ENCODE assay signal across 10 mouse cellular contexts in genomic region chr12:84468701-84469100, GRCm38 (mm10). TPM values are rescaled to one million over a fixed set of nuclear protein-coding genes. Genes with fewer than 3 reads are reported as not detected.
A peak's percentile ranks its signal among the peaks of the same experiment; 100 is the strongest.
DNase-seq lines count a peak whose midpoint lies in the region; ATAC-seq and TF ChIP-seq lines count a peak whose summit lies in the region.
"Had no signal": no experiment of that assay in that cellular context is flagged by ENCODE, and none has a peak within 500 bp of the region (broad histone marks: within the 10 kb centered on the region; RNA-seq: fewer than 3 reads in every experiment).

No protein-coding gene starts in this region.

- H3K4me3 ChIP-seq in forebrain, postnatal 0 days (ENCODE audit: low read depth, low read length): no peak overlapping the region
- H3K4me3 ChIP-seq in forebrain, embryonic 15.5 days: no peak overlapping the region
- no peak overlapping the region for H3K4me3 ChIP-seq in liver, postnatal 0 days (ENCODE audit: low read depth, low read length)
- no peak overlapping the region for H3K4me3 ChIP-seq in liver, embryonic 11.5 days (ENCODE audit: low read depth, low read length)
- no peak overlapping the region for H3K4me3 ChIP-seq in intestine, embryonic 16.5 days (ENCODE audit: low read length)
- H3K4me3 ChIP-seq: heart, embryonic 13.5 days; megakaryocyte, embryonic 14.5 days had no signal

- ATAC-seq in forebrain, postnatal 0 days: no peak
- no peak for ATAC-seq in forebrain, embryonic 15.5 days (replicated peaks)
- no peak for ATAC-seq in liver, postnatal 0 days
- no peak for ATAC-seq in liver, embryonic 11.5 days (replicated peaks; ENCODE audit: low FRiP score)
- ATAC-seq in activated CD4-positive, CD25-positive, alpha-beta regulatory T cell, adult 4 months: no peak
- ATAC-seq in intestine, embryonic 16.5 days: no peak

- DNase-seq in forebrain, postnatal 0 days: peak; percentile 74
- DNase-seq in liver, postnatal 0 days: no peak
- no peak for DNase-seq in liver, embryonic 11.5 days (ENCODE audit: low spot score)
- DNase-seq in c-Kit-positive CD71-positive TER-119-positive erythroid progenitor cells, embryonic 14.5 days (ENCODE audit: low spot score): peak; percentile 63
- DNase-seq in retina, embryonic 14.5 days (ENCODE audit: low spot score): peak; percentile 92

- 2% methylated on average over 1 of the region's 1 CpGs for WGBS in forebrain, postnatal 0 days
- WGBS in forebrain, embryonic 15.5 days: 0% methylated on average over 1 of the region's 1 CpGs
- WGBS in liver, postnatal 0 days (ENCODE audit: insufficient replicate concordance): 3% methylated on average over 1 of the region's 1 CpGs
- WGBS in liver, embryonic 11.5 days: 0% methylated on average over 1 of the region's 1 CpGs
- WGBS in intestine, embryonic 16.5 days: 0% methylated on average over 1 of the region's 1 CpGs

- TF ChIP-seq CTCF in forebrain, postnatal 0 days (IDR thresholded peaks at IDR 0.05; ENCODE audit: low read depth): peak; percentile 77
- peak; percentile 78 for TF ChIP-seq CTCF in liver, postnatal 0 days (IDR thresholded peaks at IDR 0.05; ENCODE audit: low read depth)

- no peak overlapping the region for H3K27ac ChIP-seq in forebrain, postnatal 0 days (ENCODE audit: low read depth, low read length)
- H3K27ac ChIP-seq in forebrain, embryonic 15.5 days (replicated peaks): no peak overlapping the region
- no peak overlapping the region for H3K27ac ChIP-seq in liver, postnatal 0 days (ENCODE audit: low read depth)
- H3K27ac ChIP-seq in liver, embryonic 11.5 days (ENCODE audit: low read depth, low read length): no peak overlapping the region
- H3K27ac ChIP-seq in intestine, embryonic 16.5 days (ENCODE audit: low read length): no peak overlapping the region
- H3K27ac ChIP-seq: heart, embryonic 13.5 days had no signal

- H3K9me3 ChIP-seq in forebrain, postnatal 0 days (ENCODE audit: low read length): no peaks in the 10 kb centered on the region
- no peaks in the 10 kb centered on the region for H3K9me3 ChIP-seq in forebrain, embryonic 15.5 days
- H3K9me3 ChIP-seq in liver, postnatal 0 days (ENCODE audit: low read length): no peaks in the 10 kb centered on the region
- no peaks in the 10 kb centered on the region for H3K9me3 ChIP-seq in liver, embryonic 11.5 days (ENCODE audit: control insufficient read depth, low read length)
- H3K9me3 ChIP-seq in intestine, embryonic 16.5 days (ENCODE audit: control insufficient read depth, low read length): no peaks in the 10 kb centered on the region
- H3K9me3 ChIP-seq: heart, embryonic 13.5 days; megakaryocyte, embryonic 14.5 days had no signal

- H3K27me3 ChIP-seq in forebrain, postnatal 0 days (ENCODE audit: insufficient read depth, low read length): no peaks in the 10 kb centered on the region
- H3K27me3 ChIP-seq in forebrain, embryonic 15.5 days: no peaks in the 10 kb centered on the region
- H3K27me3 ChIP-seq in liver, postnatal 0 days (ENCODE audit: insufficient read depth, low read length): no peaks in the 10 kb centered on the region
- H3K27me3 ChIP-seq in liver, embryonic 11.5 days (replicated peaks; ENCODE audit: control insufficient read depth, insufficient read depth, low read length): no peaks in the 10 kb centered on the region
- H3K27me3 ChIP-seq in intestine, embryonic 16.5 days (replicated peaks; ENCODE audit: control insufficient read depth, insufficient read depth, low read length): no peaks in the 10 kb centered on the region
- H3K27me3 ChIP-seq: heart, embryonic 13.5 days; megakaryocyte, embryonic 14.5 days had no signal

- no peak overlapping the region for H3K4me2 ChIP-seq in forebrain, postnatal 0 days (ENCODE audit: low read depth)
- H3K4me2 ChIP-seq in forebrain, embryonic 15.5 days (replicated peaks): no peak overlapping the region
- H3K4me2 ChIP-seq in liver, postnatal 0 days (ENCODE audit: low read depth, low read length): no peak overlapping the region
- H3K4me2 ChIP-seq in liver, embryonic 11.5 days: no peak overlapping the region
- H3K4me2 ChIP-seq in intestine, embryonic 16.5 days (ENCODE audit: low read depth, low read length): no peak overlapping the region
- H3K4me2 ChIP-seq: heart, embryonic 13.5 days had no signal

- TF ChIP-seq EP300 in liver, postnatal 0 days (IDR thresholded peaks at IDR 0.05; ENCODE audit: low read depth): no peak

- H3K9ac ChIP-seq in forebrain, postnatal 0 days: no peak overlapping the region
- no peak overlapping the region for H3K9ac ChIP-seq in forebrain, embryonic 15.5 days (replicated peaks)
- no peak overlapping the region for H3K9ac ChIP-seq in liver, postnatal 0 days (replicated peaks)
- no peak overlapping the region for H3K9ac ChIP-seq in liver, embryonic 11.5 days (ENCODE audit: low read depth, low read length)
- H3K9ac ChIP-seq in intestine, embryonic 16.5 days (ENCODE audit: low read depth, low read length): no peak overlapping the region
- H3K9ac ChIP-seq: heart, embryonic 13.5 days had no signal

- H3K36me3 ChIP-seq in forebrain, postnatal 0 days (ENCODE audit: insufficient read depth): peaks cover 12% of the 10 kb centered on the region
- H3K36me3 ChIP-seq in forebrain, embryonic 15.5 days: peaks cover 11% of the 10 kb centered on the region
- peaks cover 26% of the 10 kb centered on the region for H3K36me3 ChIP-seq in liver, postnatal 0 days (replicated peaks; ENCODE audit: insufficient read depth, low read length)
- H3K36me3 ChIP-seq in liver, embryonic 11.5 days (ENCODE audit: control insufficient read depth, insufficient read depth, low read length): no peaks in the 10 kb centered on the region
- H3K36me3 ChIP-seq in intestine, embryonic 16.5 days (ENCODE audit: control insufficient read depth, insufficient read depth, low read length): no peaks in the 10 kb centered on the region

- H3K4me1 ChIP-seq in forebrain, postnatal 0 days (ENCODE audit: insufficient read depth): no peaks in the 10 kb centered on the region
- no peaks in the 10 kb centered on the region for H3K4me1 ChIP-seq in forebrain, embryonic 15.5 days
- no peaks in the 10 kb centered on the region for H3K4me1 ChIP-seq in liver, postnatal 0 days (ENCODE audit: insufficient read depth)
- H3K4me1 ChIP-seq in liver, embryonic 11.5 days (replicated peaks; ENCODE audit: control insufficient read depth, insufficient read depth, low read length): no peaks in the 10 kb centered on the region
- H3K4me1 ChIP-seq in intestine, embryonic 16.5 days (ENCODE audit: control insufficient read depth, insufficient read depth, low read length): no peaks in the 10 kb centered on the region
- H3K4me1 ChIP-seq: heart, embryonic 13.5 days had no signal

RNA-seq across cellular contexts. Expression of gene Lin52, which starts 17.5 kb away (rescaled TPM):
- 18.2 and 22.1 TPM in 2 replicates for total RNA-seq in forebrain, postnatal 0 days (2014; rRNA removed)
- polyA plus RNA-seq in forebrain, postnatal 0 days (2015; fragmentation: Nextera tagmentation; extraction: Ambion mirVana): 18.1 and 23.6 TPM in 2 replicates
- polyA plus RNA-seq in forebrain, embryonic 15.5 days (2015; fragmentation: Nextera tagmentation; extraction: Ambion mirVana): 39.1 and 39.3 TPM in 2 replicates
- 7.8 and 8.1 TPM in 2 replicates for polyA plus RNA-seq in liver, postnatal 0 days (2015; fragmentation: Nextera tagmentation; extraction: Ambion mirVana)
- polyA plus RNA-seq in liver, embryonic 11.5 days (2014; fragmentation: Nextera tagmentation; extraction: Ambion mirVana): 20.2 and 21.7 TPM in 2 replicates
- 10 to 100 TPM; 20.8 to 23.2 TPM for polyA plus RNA-seq in activated CD4-positive, CD25-positive, alpha-beta regulatory T cell, adult 4 months (2017; shearing (Covaris generic))
- 13.9 and 14.7 TPM in 2 replicates for polyA plus RNA-seq in intestine, embryonic 16.5 days (2015; fragmentation: Nextera tagmentation; extraction: Ambion mirVana)

RNA-seq across cellular contexts. Expression of gene Aldh6a1, which starts 17.9 kb away (rescaled TPM):
- 29.8 and 35.9 TPM in 2 replicates for total RNA-seq in forebrain, postnatal 0 days (2014; rRNA removed)
- polyA plus RNA-seq in forebrain, postnatal 0 days (2015; fragmentation: Nextera tagmentation; extraction: Ambion mirVana): 28.8 and 33.9 TPM in 2 replicates
- 29.9 and 34.6 TPM in 2 replicates for polyA plus RNA-seq in forebrain, embryonic 15.5 days (2015; fragmentation: Nextera tagmentation; extraction: Ambion mirVana)
- polyA plus RNA-seq in liver, postnatal 0 days (2015; fragmentation: Nextera tagmentation; extraction: Ambion mirVana): 98.3 and 99.4 TPM in 2 replicates
- polyA plus RNA-seq in liver, embryonic 11.5 days (2014; fragmentation: Nextera tagmentation; extraction: Ambion mirVana): 21.5 and 25.7 TPM in 2 replicates
- polyA plus RNA-seq in activated CD4-positive, CD25-positive, alpha-beta regulatory T cell, adult 4 months (2017; shearing (Covaris generic)): 10 to 100 TPM in 1 of 2 experiments, 1 to 10 TPM in 1; 7.3 to 10.9 TPM
- 34.9 and 36.5 TPM in 2 replicates for polyA plus RNA-seq in intestine, embryonic 16.5 days (2015; fragmentation: Nextera tagmentation; extraction: Ambion mirVana)

RNA-seq across cellular contexts. Expression of gene Rnf113a2, which starts 51.7 kb away (rescaled TPM):
- 15.5 and 16.5 TPM in 2 replicates for total RNA-seq in forebrain, postnatal 0 days (2014; rRNA removed)
- polyA plus RNA-seq in forebrain, postnatal 0 days (2015; fragmentation: Nextera tagmentation; extraction: Ambion mirVana): 20.3 and 20.4 TPM in 2 replicates
- 27.0 and 28.3 TPM in 2 replicates for polyA plus RNA-seq in forebrain, embryonic 15.5 days (2015; fragmentation: Nextera tagmentation; extraction: Ambion mirVana)
- polyA plus RNA-seq in liver, postnatal 0 days (2015; fragmentation: Nextera tagmentation; extraction: Ambion mirVana): 13.3 and 13.9 TPM in 2 replicates
- polyA plus RNA-seq in liver, embryonic 11.5 days (2014; fragmentation: Nextera tagmentation; extraction: Ambion mirVana): 20.9 and 25.6 TPM in 2 replicates
- 10 to 100 TPM; 35.6 to 36.6 TPM for polyA plus RNA-seq in activated CD4-positive, CD25-positive, alpha-beta regulatory T cell, adult 4 months (2017; shearing (Covaris generic))
- 20.0 and 23.3 TPM in 2 replicates for polyA plus RNA-seq in intestine, embryonic 16.5 days (2015; fragmentation: Nextera tagmentation; extraction: Ambion mirVana)

RNA-seq across cellular contexts. Expression of gene Bbof1, which starts 59.8 kb away (rescaled TPM):
- total RNA-seq in forebrain, postnatal 0 days (2014; rRNA removed): 3.0 and 4.0 TPM in 2 replicates
- 2.3 and 3.0 TPM in 2 replicates for polyA plus RNA-seq in forebrain, postnatal 0 days (2015; fragmentation: Nextera tagmentation; extraction: Ambion mirVana)
- 3.2 and 3.8 TPM in 2 replicates for polyA plus RNA-seq in forebrain, embryonic 15.5 days (2015; fragmentation: Nextera tagmentation; extraction: Ambion mirVana)
- 0.34 and 0.51 TPM in 2 replicates for polyA plus RNA-seq in liver, postnatal 0 days (2015; fragmentation: Nextera tagmentation; extraction: Ambion mirVana)
- polyA plus RNA-seq in liver, embryonic 11.5 days (2014; fragmentation: Nextera tagmentation; extraction: Ambion mirVana): 1.0 TPM in 2 replicates
- under 1 TPM in 1 of 2 experiments, not detected in 1; 0.91 TPM for polyA plus RNA-seq in activated CD4-positive, CD25-positive, alpha-beta regulatory T cell, adult 4 months (2017; shearing (Covaris generic))
- 0.56 and 0.84 TPM in 2 replicates for polyA plus RNA-seq in intestine, embryonic 16.5 days (2015; fragmentation: Nextera tagmentation; extraction: Ambion mirVana)

RNA-seq across cellular contexts. Expression of gene Entpd5, which starts 59.9 kb away (rescaled TPM):
- total RNA-seq in forebrain, postnatal 0 days (2014; rRNA removed): 12.5 and 14.0 TPM in 2 replicates
- polyA plus RNA-seq in forebrain, postnatal 0 days (2015; fragmentation: Nextera tagmentation; extraction: Ambion mirVana): 9.5 and 12.4 TPM in 2 replicates
- 10.5 and 11.7 TPM in 2 replicates for polyA plus RNA-seq in forebrain, embryonic 15.5 days (2015; fragmentation: Nextera tagmentation; extraction: Ambion mirVana)
- 23.5 and 24.8 TPM in 2 replicates for polyA plus RNA-seq in liver, postnatal 0 days (2015; fragmentation: Nextera tagmentation; extraction: Ambion mirVana)
- 14.0 and 14.1 TPM in 2 replicates for polyA plus RNA-seq in liver, embryonic 11.5 days (2014; fragmentation: Nextera tagmentation; extraction: Ambion mirVana)
- polyA plus RNA-seq in activated CD4-positive, CD25-positive, alpha-beta regulatory T cell, adult 4 months (2017; shearing (Covaris generic)): 10 to 100 TPM; 21.1 to 26.9 TPM
- 53.0 and 60.2 TPM in 2 replicates for polyA plus RNA-seq in intestine, embryonic 16.5 days (2015; fragmentation: Nextera tagmentation; extraction: Ambion mirVana)

Comparison
In these comparisons a context has a peak if more than half of its experiments do, and no peak if none do; other contexts are left out.
1. DNase-seq: peak in forebrain, postnatal 0 days (single experiment), c-Kit-positive CD71-positive TER-119-positive erythroid progenitor cells, embryonic 14.5 days (single experiment) and retina, embryonic 14.5 days (single experiment); none in liver, postnatal 0 days (single experiment) and liver, embryonic 11.5 days (single experiment).